Mouse (Mus musculus) small intestine, adult 2 months (tissue): Measurements from ENCODE around the gene Camta1. TPM values are rescaled to one million over a fixed set of nuclear protein-coding genes. Genes with fewer than 3 reads are reported as not detected.
"Not testable (repeated sequence)": the region's sequence is repeated elsewhere in the genome, so short reads cannot be mapped to it uniquely, and the experiment has no call there.

Source experiments
- H3K27ac ChIP-seq: fragments of 200-500 bp; 2 replicates; pipeline ENCODE4 v1.5.1; 2012; ENCODE audit warnings: low read depth, low read length, control low read depth, inconsistent platforms; ENCODE audit not compliant: insufficient read depth
- H3K27me3 ChIP-seq: fragments of 200-500 bp; 2 replicates; pipeline ENCODE4 v1.6.1; 2012; ENCODE audit warnings: mild to moderate bottlenecking, moderate library complexity, low read length, inconsistent platforms; ENCODE audit not compliant: control insufficient read depth, insufficient read depth
- H3K36me3 ChIP-seq: fragments of 200-500 bp; 2 replicates; pipeline ENCODE4 v1.6.1; 2012; ENCODE audit warnings: mild to moderate bottlenecking, low read length, control low read depth, inconsistent platforms; ENCODE audit not compliant: control insufficient read depth, insufficient read depth
- H3K4me1 ChIP-seq: fragments of 200-500 bp; 2 replicates; pipeline ENCODE4 v1.6.1; 2012; ENCODE audit warnings: low read length, inconsistent platforms, mixed read lengths; ENCODE audit not compliant: control insufficient read depth, insufficient read depth, insufficient read length
- H3K4me3 ChIP-seq: fragments of 200-500 bp; 2 replicates; pipeline ENCODE4 v1.5.1; 2012; ENCODE audit warnings: low read depth, mild to moderate bottlenecking, control low read depth, inconsistent platforms, low read length, moderate library complexity
- CTCF ChIP-seq: fragments of 200-500 bp; IDR thresholded peaks from 2 replicates; pipeline ENCODE4 v1.5.1; 2012; ENCODE audit warnings: low read depth, mild to moderate bottlenecking, control low read depth, inconsistent platforms, low read length, moderate library complexity, mixed read lengths; ENCODE audit not compliant: insufficient replicate concordance, insufficient read length; ENCODE audit errors: extremely low read depth
- POLR2A ChIP-seq: fragments of 200-500 bp; IDR thresholded peaks from 2 replicates; pipeline ENCODE4 v1.6.1; 2012; ENCODE audit warnings: low read depth, mild to moderate bottlenecking, control low read depth, inconsistent platforms, low read length, moderate library complexity
- WGBS: fragments of 180-500 bp; shearing (Covaris S2); methylation state at CpG from one replicate; pipeline ENCODE4 v1.1.7; 2018; 5-methylcytosine and 5-hydroxymethylcytosine counted together
- polyA plus RNA-seq: library from polyadenylated mRNA; depleted of rRNA; stranded (reverse); fragments of >200 nt; gene quantifications from 2 replicates; pipeline ENCODE4 v1.2.3, GENCODE M21; 2012

Gene Camta1
- polyA plus RNA-seq, 1 experiment: 2.2 TPM

GRCm38 (mm10) chr4:151024152-151024551 is 837.5 kb downstream of the Camta1 start:
- Histone ChIP-seq H3K4me1 (no peaks in the 10 kb centered on the region), H3K4me3 (no peak overlapping the region), H3K36me3 (peaks cover 43% of the 10 kb centered on the region), H3K27ac (no peak overlapping the region), H3K27me3 (no peaks in the 10 kb centered on the region)
- TF ChIP-seq CTCF (no peak), POLR2A (no peak)
- WGBS: 82% methylated on average over 9 of the region's 9 CpGs

- H3K4me1 ChIP-seq, H3K4me3 ChIP-seq, H3K27me3 ChIP-seq, H3K27ac ChIP-seq: not testable (repeated sequence)
- peaks cover 56% of the 10 kb centered on the region for H3K36me3 ChIP-seq
- 86% methylated on average over 1 of the region's 1 CpGs for WGBS
These were observed 844.3 kb downstream of the Camta1 start for GRCm38 (mm10) chr4:151017356-151017755.

GRCm38 (mm10) chr4:151015946-151016345 is 845.7 kb downstream of the Camta1 start:
- H3K4me3 ChIP-seq: no peak overlapping the region
- no peaks in the 10 kb centered on the region for H3K4me1 ChIP-seq
- no peaks in the 10 kb centered on the region for H3K27me3 ChIP-seq
- TF ChIP-seq CTCF: no peak
- TF ChIP-seq POLR2A: no peak
- H3K36me3 ChIP-seq: peaks cover 51% of the 10 kb centered on the region
- H3K27ac ChIP-seq: no peak overlapping the region
- 94% methylated on average over 10 of the region's 10 CpGs for WGBS

GRCm38 (mm10) chr4:151010316-151010715 is 851.4 kb downstream of the Camta1 start:
- Histone ChIP-seq H3K27me3 (no peaks in the 10 kb centered on the region), H3K4me3 (no peak overlapping the region), H3K27ac (no peak overlapping the region), H3K36me3 (peaks cover 31% of the 10 kb centered on the region), H3K4me1 (no peaks in the 10 kb centered on the region)
- no peak for TF ChIP-seq CTCF
- no peak for TF ChIP-seq POLR2A
- 92% methylated on average over 7 of the region's 7 CpGs for WGBS

GRCm38 (mm10) chr4:151006945-151007344 is 854.7 kb downstream of the Camta1 start:
- H3K4me3 ChIP-seq: no peak overlapping the region
- H3K27ac ChIP-seq: no peak overlapping the region
- H3K27me3 ChIP-seq: no peaks in the 10 kb centered on the region; the same call in 1 of the 2 replicates
- TF ChIP-seq POLR2A (no peak), CTCF (peak; percentile 64; the same call in 1 of the 2 replicates)
- WGBS: 59% methylated on average over 6 of the region's 6 CpGs
- no peaks in the 10 kb centered on the region for H3K4me1 ChIP-seq
- peaks cover 16% of the 10 kb centered on the region for H3K36me3 ChIP-seq

GRCm38 (mm10) chr4:151005656-151006318 is 855.9 kb downstream of the Camta1 start:
- 81% methylated on average over 13 of the region's 13 CpGs for WGBS

GRCm38 (mm10) chr4:151001397-151001796 is 860.3 kb downstream of the Camta1 start:
- peaks cover 4% of the 10 kb centered on the region; the same call in 1 of the 2 replicates for H3K36me3 ChIP-seq
- no peak for TF ChIP-seq POLR2A
- TF ChIP-seq CTCF: no peak
- H3K4me1 ChIP-seq: no peaks in the 10 kb centered on the region
- H3K27ac ChIP-seq: no peak overlapping the region
- H3K4me3 ChIP-seq: no peak overlapping the region
- WGBS: 14% methylated on average over 13 of the region's 13 CpGs
- no peaks in the 10 kb centered on the region; the same call in 1 of the 2 replicates for H3K27me3 ChIP-seq

More at GRCm38 (mm10) chr4:151005656-151006318, 855.9 kb downstream of the Camta1 start:
- Histone ChIP-seq H3K36me3 (peaks cover 15% of the 10 kb centered on the region), H3K27me3 (no peaks in the 10 kb centered on the region; the same call in 1 of the 2 replicates), H3K27ac (no peak overlapping the region), H3K4me3 (no peak overlapping the region), H3K4me1 (no peaks in the 10 kb centered on the region)
- no peak for TF ChIP-seq POLR2A
- no peak for TF ChIP-seq CTCF
